Mouse (Mus musculus) megakaryocyte-erythroid progenitor cell, adult 5 weeks (primary cell): ENCODE data around the gene Pramef17. TPM values are rescaled to one million over a fixed set of nuclear protein-coding genes. Genes with fewer than 3 reads are reported as not detected.

Experiments used
- polyA plus RNA-seq: library from polyadenylated mRNA; stranded (reverse); fragments of >175 nt; gene quantifications from 2 replicates; pipeline ENCODE4 v1.2.3, GENCODE M21; 2012

Pramef17 gene
- not detected in 2 replicates for polyA plus RNA-seq

GRCm38 (mm10) chr4:143994269-143994668 lies at the start of gene Pramef17:
Gene Pramef17 (minus strand): TSS chr4:143994369.

GRCm38 (mm10) chr4:143966850-143967249 lies 27.3 kb downstream of the Pramef17 start, which contains the start of gene Gm13101:
Gene Gm13101 (minus strand): TSS chr4:143966950.

DNA sequence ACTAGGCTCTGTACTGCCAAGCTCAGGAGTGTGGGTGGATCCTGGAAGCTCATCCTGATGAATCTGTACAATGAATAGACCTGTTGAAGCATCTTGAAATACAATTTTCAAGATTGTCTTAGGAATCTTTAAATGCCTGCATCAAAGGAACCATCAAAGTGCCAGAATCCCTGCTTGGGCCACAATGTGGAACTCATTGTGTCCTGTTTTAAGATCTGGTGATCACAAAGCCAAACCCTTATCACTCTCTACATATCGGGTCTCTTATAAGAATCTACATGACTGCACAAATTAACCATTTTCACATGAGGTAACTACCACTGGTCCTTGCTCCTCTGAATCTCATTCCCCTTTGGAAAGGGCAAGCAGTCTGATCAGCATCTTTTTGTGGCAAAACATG lies 43.3 kb downstream of the Pramef17 start, which contains the start of gene Pramef25:
Gene Pramef25, minus strand, starts transcription at position 101 of the 400 bp plus-strand sequence.

Other genes starting within 250 kb of the Pramef17 start
- not detected in 2 replicates for gene Gm13023, start 205.0 kb downstream of the Pramef17 start, polyA plus RNA-seq
- not detected in 2 replicates for gene Gm13084, start 178.3 kb downstream of the Pramef17 start, polyA plus RNA-seq
- gene Gm13103, start 147.9 kb downstream of the Pramef17 start, polyA plus RNA-seq = not detected in 2 replicates
- 0.05 TPM in 1 of 2 replicates, not detected in the other for gene Pramef6, start 94.0 kb downstream of the Pramef17 start, polyA plus RNA-seq
- not detected in 2 replicates for gene Pramef25, start 43.4 kb downstream of the Pramef17 start, polyA plus RNA-seq
- gene Gm13101, start 27.4 kb downstream of the Pramef17 start, polyA plus RNA-seq = not detected in 2 replicates
- gene Pramel4, start 64.8 kb upstream of the Pramef17 start, polyA plus RNA-seq = not detected in 2 replicates
- not detected in 2 replicates for gene Gm13102, start 112.1 kb upstream of the Pramef17 start, polyA plus RNA-seq
- gene Oog3, start 168.3 kb upstream of the Pramef17 start, polyA plus RNA-seq = not detected in 2 replicates
- gene Oog2, start 196.3 kb upstream of the Pramef17 start, polyA plus RNA-seq = not detected in 2 replicates
- not detected in 2 replicates for gene C87977, start 218.9 kb upstream of the Pramef17 start, polyA plus RNA-seq